Mouse (Mus musculus) cortical plate, adult 2 months (tissue): ENCODE results near the gene Astn1.

ENCODE experiments used
- CTCF ChIP-seq: fragments of 200-500 bp; IDR thresholded peaks from 2 replicates; pipeline ENCODE4 v1.5.1; 2011; ENCODE audit warnings: mild to moderate bottlenecking, control low read depth, low read length; ENCODE audit not compliant: insufficient read depth; ENCODE audit errors: extremely low read depth
- POLR2A ChIP-seq: fragments of 200-500 bp; IDR thresholded peaks from 2 replicates; pipeline ENCODE4 v1.6.1; 2011; ENCODE audit warnings: mild to moderate bottlenecking, low read length, control low read depth; ENCODE audit not compliant: insufficient read depth; ENCODE audit errors: extremely low read depth

- TF ChIP-seq CTCF = peak; percentile 75
- no peak for TF ChIP-seq POLR2A
These were observed 308.0 kb downstream of the Astn1 start for GRCm38 (mm10) chr1:158669971-158670592.
